Mouse (Mus musculus) cerebellum, adult 2 months (tissue): ENCODE data around the gene 2010111I01Rik.

Experiments used
- CTCF ChIP-seq: fragments of 200-500 bp; IDR thresholded peaks from 2 replicates; pipeline ENCODE4 v1.5.1; 2011; ENCODE audit warnings: low read depth, mild to moderate bottlenecking, control low read depth, low read length, moderate library complexity, borderline replicate concordance; ENCODE audit not compliant: insufficient read depth
- POLR2A ChIP-seq: fragments of 200-500 bp; IDR thresholded peaks from 2 replicates; pipeline ENCODE4 v1.6.1; 2011; ENCODE audit warnings: low read length, control low read depth, borderline replicate concordance; ENCODE audit not compliant: insufficient read depth

DNA sequence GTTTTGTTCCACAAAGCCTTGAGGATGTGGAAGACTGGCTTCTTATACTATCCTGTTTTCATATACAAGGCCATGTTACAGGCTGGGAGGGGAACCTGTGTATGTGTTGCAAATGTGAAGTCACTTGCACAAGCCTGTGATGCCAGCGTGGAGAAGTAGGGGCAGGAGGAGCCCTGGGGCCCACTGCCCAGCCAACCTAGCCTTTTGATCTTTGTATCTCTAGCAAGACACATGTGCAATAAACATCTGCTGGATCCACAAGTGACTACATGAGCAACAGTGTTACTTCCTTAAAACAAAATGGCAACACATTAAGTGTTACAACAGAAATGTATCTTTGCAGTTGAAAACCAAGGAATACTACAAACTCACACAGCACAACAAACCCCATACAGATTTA, 13.1 kb upstream of the 2010111I01Rik start:
- TF ChIP-seq CTCF (no peak), POLR2A (no peak)
